Mouse (Mus musculus) kidney, postnatal 0 days (tissue): ENCODE data around the gene Mre11a. TPM values are rescaled to one million over a fixed set of nuclear protein-coding genes. Genes with fewer than 3 reads are reported as not detected.

Experiments used
- ATAC-seq: fragments of 200-750 bp; cut with Nextera tagmentation; replicated peaks from 2 replicates; pipeline ENCODE4 v1.8.0; 2017; ENCODE audit warnings: low read depth, moderate number of reproducible peaks, moderate TSS enrichment, moderate library complexity; ENCODE audit not compliant: low FRiP score
- DNase-seq: peaks from one replicate; pipeline ENCODE4 v3.0.0-alpha.2; 2016; ENCODE audit warnings: low spot score
- H3K27ac ChIP-seq: fragments of 300-500 bp; sonication (generic); 2 replicates; pipeline ENCODE4 v1.5.1; 2014; ENCODE audit warnings: mild to moderate bottlenecking
- H3K27me3 ChIP-seq: fragments of 300-500 bp; sonication (generic); 2 replicates; pipeline ENCODE4 v1.6.1; 2014; ENCODE audit warnings: low read length, mixed read lengths; ENCODE audit not compliant: insufficient read depth
- H3K36me3 ChIP-seq: fragments of 300-500 bp; sonication (generic); 2 replicates; pipeline ENCODE4 v1.6.1; 2014; ENCODE audit warnings: low read length, mixed read lengths; ENCODE audit not compliant: insufficient read depth
- H3K4me1 ChIP-seq: fragments of 300-500 bp; sonication (generic); replicated peaks from 2 replicates; pipeline ENCODE4 v1.6.1; 2014; ENCODE audit warnings: antibody characterized with exemption, low read length, mixed read lengths; ENCODE audit not compliant: insufficient read depth
- H3K4me2 ChIP-seq: fragments of 300-500 bp; sonication (generic); 2 replicates; pipeline ENCODE4 v1.6.1; 2014; ENCODE audit warnings: mild to moderate bottlenecking, low read length, moderate library complexity, mixed read lengths
- H3K4me3 ChIP-seq: fragments of 300-500 bp; sonication (generic); replicated peaks from 2 replicates; pipeline ENCODE4 v1.5.1; 2014; ENCODE audit warnings: low read depth, low read length
- H3K9ac ChIP-seq: fragments of 300-500 bp; sonication (generic); 2 replicates; pipeline ENCODE4 v1.6.1; 2014; ENCODE audit warnings: low read depth, low read length
- H3K9me3 ChIP-seq: fragments of 300-500 bp; sonication (generic); replicated peaks from 2 replicates; pipeline ENCODE4 v1.6.1; 2016; ENCODE audit warnings: low read length, inconsistent platforms, mixed read lengths
- CTCF ChIP-seq: IDR thresholded peaks from 2 replicates; pipeline ENCODE4 v1.5.1; 2016; ENCODE audit warnings: antibody characterized with exemption, low read depth, mild to moderate bottlenecking, moderate library complexity
- WGBS: fragments of 180-500 bp; shearing (Covaris S2); extraction: QIAGEN DNeasy Blood & Tissue Kit; methylation state at CpG from one replicate; pipeline ENCODE4 v1.1.7; 2014; 5-methylcytosine and 5-hydroxymethylcytosine counted together
- polyA plus RNA-seq: library from polyadenylated mRNA; unstranded; fragments of >200 nt; fragmentation: Nextera tagmentation; extraction: Ambion mirVana; gene quantifications from 2 replicates; pipeline ENCODE4 v1.2.1, GENCODE M21; 2015

The Mre11a gene
- polyA plus RNA-seq, 1 experiment from 2014 or later: 14.4 TPM

GRCm38 (mm10) chr9:14810111-14810510 is 25.7 kb downstream of the Mre11a start:
- WGBS: 91% methylated on average over 5 of the region's 5 CpGs
- Histone ChIP-seq H3K4me1 (no peaks in the 10 kb centered on the region), H3K4me2 (no peak overlapping the region), H3K27ac (no peak overlapping the region), H3K4me3 (no peak overlapping the region), H3K36me3 (peaks cover 27% of the 10 kb centered on the region), H3K27me3 (no peaks in the 10 kb centered on the region), H3K9me3 (no peaks in the 10 kb centered on the region), H3K9ac (no peak overlapping the region)
- ATAC-seq (no peak), DNase-seq (no peak)
- TF ChIP-seq CTCF: no peak

GRCm38 (mm10) chr9:14821396-14821795 is 36.9 kb downstream of the Mre11a start:
- no peak overlapping the region for H3K4me2 ChIP-seq
- H3K27ac ChIP-seq: no peak overlapping the region
- no peak overlapping the region for H3K9ac ChIP-seq
- ATAC-seq: no peak
- TF ChIP-seq CTCF: no peak
- peaks cover 41% of the 10 kb centered on the region for H3K36me3 ChIP-seq
- H3K9me3 ChIP-seq: no peaks in the 10 kb centered on the region
- no peak for DNase-seq
- no peaks in the 10 kb centered on the region for H3K4me1 ChIP-seq
- H3K4me3 ChIP-seq: no peak overlapping the region
- H3K27me3 ChIP-seq: no peaks in the 10 kb centered on the region

DNA sequence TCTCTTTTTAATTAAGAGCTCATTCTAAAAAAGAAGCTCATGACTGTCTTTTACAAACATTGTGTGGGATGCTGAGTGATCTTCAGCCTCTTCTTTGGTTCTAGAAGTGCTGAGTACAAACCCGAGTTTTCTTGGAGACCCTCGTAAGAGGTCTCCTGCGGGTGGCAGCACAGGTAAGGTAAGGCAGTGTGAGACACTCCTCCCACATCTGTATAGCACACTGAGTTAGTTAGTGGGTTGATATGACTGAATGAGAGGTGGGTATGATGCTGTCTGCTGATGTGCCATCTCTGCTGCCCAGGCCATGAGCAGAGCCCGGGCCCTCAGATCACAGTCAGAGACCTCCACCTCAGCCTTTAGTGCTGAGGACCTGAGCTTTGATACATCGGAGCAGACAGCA is 40.4 kb downstream of the Mre11a start:
- TF ChIP-seq CTCF: peak; percentile 29; the same call in 1 of the 2 replicates
- no peaks in the 10 kb centered on the region for H3K9me3 ChIP-seq
- DNase-seq (no peak), ATAC-seq (no peak)
- no peaks in the 10 kb centered on the region for H3K4me1 ChIP-seq
- H3K27ac ChIP-seq: no peak overlapping the region
- H3K27me3 ChIP-seq: no peaks in the 10 kb centered on the region
- no peak overlapping the region for H3K4me3 ChIP-seq
- WGBS: 88% methylated on average over 5 of the region's 5 CpGs
- H3K9ac ChIP-seq: no peak overlapping the region
- H3K4me2 ChIP-seq: no peak overlapping the region
- peaks cover 25% of the 10 kb centered on the region; the same call in 1 of the 2 replicates for H3K36me3 ChIP-seq

- WGBS: 60% methylated on average over 2 of the region's 2 CpGs
- no peak overlapping the region for H3K4me2 ChIP-seq
- no peak overlapping the region for H3K27ac ChIP-seq
- ATAC-seq: no peak
- peaks cover 23% of the 10 kb centered on the region; the same call in 1 of the 2 replicates for H3K36me3 ChIP-seq
- H3K9me3 ChIP-seq: no peaks in the 10 kb centered on the region
- no peak overlapping the region for H3K9ac ChIP-seq
- TF ChIP-seq CTCF: no peak
- no peak overlapping the region for H3K4me3 ChIP-seq
- H3K4me1 ChIP-seq: no peaks in the 10 kb centered on the region
- DNase-seq: no peak
- no peaks in the 10 kb centered on the region for H3K27me3 ChIP-seq
Measured at GRCm38 (mm10) chr9:14827875-14828274, 43.4 kb downstream of the Mre11a start.

GRCm38 (mm10) chr9:14832046-14832445 is 47.6 kb downstream of the Mre11a start:
- no peak; the same call in 1 of the 2 replicates for TF ChIP-seq CTCF
- DNase-seq (no peak), ATAC-seq (no peak)
- no peak overlapping the region for H3K4me3 ChIP-seq
- H3K9me3 ChIP-seq: no peaks in the 10 kb centered on the region
- H3K4me1 ChIP-seq: no peaks in the 10 kb centered on the region
- no peak overlapping the region for H3K27ac ChIP-seq
- H3K36me3 ChIP-seq: 0 out of 2 replicates have a peak, but pooled peaks cover 24% of the 10 kb centered on the region
- H3K9ac ChIP-seq: no peak overlapping the region
- no peak overlapping the region for H3K4me2 ChIP-seq
- WGBS: 82% methylated on average over 5 of the region's 5 CpGs
- no peaks in the 10 kb centered on the region for H3K27me3 ChIP-seq

- TF ChIP-seq CTCF: no peak
- Histone ChIP-seq H3K27ac (no peak overlapping the region), H3K36me3 (0 out of 2 replicates have a peak, but pooled peaks cover 14% of the 10 kb centered on the region), H3K9ac (no peak overlapping the region), H3K27me3 (no peaks in the 10 kb centered on the region), H3K4me1 (no peaks in the 10 kb centered on the region), H3K4me2 (no peak overlapping the region), H3K4me3 (no peak overlapping the region), H3K9me3 (no peaks in the 10 kb centered on the region)
- DNase-seq (no peak), ATAC-seq (no peak)
- 92% methylated on average over 6 of the region's 6 CpGs for WGBS
Measured at GRCm38 (mm10) chr9:14835335-14836075, 51.1 kb downstream of the Mre11a start.
